Mouse (Mus musculus): ENCODE measurements around the gene Tmpo.

GRCm38 (mm10) chr10:91200581-91200980 lies 19.5 kb upstream of the Tmpo start:
- TF ChIP-seq POLR2A (IDR thresholded peaks at IDR 0.05; ENCODE audit: low read depth, low read length) (no peak), CTCF (conservative IDR thresholded peaks at IDR 0.05; ENCODE audit: insufficient read depth, insufficient read length, low read depth, low read length) (no peak)

All from kidney, adult 2 months (tissue).